Mouse (Mus musculus) MEL (cell line): Measurements from ENCODE around the gene Cspg5.

Experiments used
- BHLHE40 ChIP-seq: IDR thresholded peaks from 2 replicates; pipeline ENCODE4 v1.6.1; 2012; ENCODE audit warnings: low read depth, mild to moderate bottlenecking, inconsistent platforms, low read length, improper control_type of control experiment, borderline replicate concordance
- CTCF ChIP-seq, 3 experiments: IDR thresholded peaks in 2 of 3; conservative IDR thresholded peaks in 1 of 3; 2 replicates each; pipeline ENCODE4 v1.5.1; 2011 to 2012; ENCODE audit warnings: low read length in 3 of 3, low read depth in 2 of 3, mild to moderate bottlenecking in 2 of 3, improper control_type of control experiment in 1 of 3, inconsistent platforms in 1 of 3, mixed read lengths in 1 of 3, moderate library complexity in 1 of 3; ENCODE audit not compliant: control insufficient read depth in 1 of 3, insufficient read depth in 1 of 3, poor library complexity in 1 of 3, severe bottlenecking in 1 of 3
- GATA1 ChIP-seq: IDR thresholded peaks from 2 replicates; pipeline ENCODE4 v1.6.1; 2011; ENCODE audit warnings: low read depth, low read length, improper control_type of control experiment
- MAZ ChIP-seq: IDR thresholded peaks from 2 replicates; pipeline ENCODE4 v1.6.1; 2012; ENCODE audit warnings: low read depth, mild to moderate bottlenecking, inconsistent platforms, low read length, improper control_type of control experiment
- POLR2AphosphoS5 ChIP-seq: IDR thresholded peaks from 2 replicates; pipeline ENCODE4 v1.6.1; 2012; ENCODE audit warnings: low read depth, borderline replicate concordance, mild to moderate bottlenecking, inconsistent platforms, low read length, moderate library complexity, mixed read lengths
- SMC3 ChIP-seq: IDR thresholded peaks from 2 replicates; pipeline ENCODE4 v1.6.1; 2011; ENCODE audit warnings: low read depth, low read length, improper control_type of control experiment

GRCm38 (mm10) chr9:110294786-110295185, 51.2 kb downstream of the Cspg5 start:
- TF ChIP-seq SMC3 (no peak), MAZ (no peak), CTCF (IDR thresholded peaks at IDR 0.05 in 2 of 3, conservative IDR thresholded peaks at IDR 0.05 in 1 of 3; ENCODE audit: control insufficient read depth in 1 of 3, insufficient read depth in 1 of 3, low read depth in 2 of 3, low read length in 3 of 3, poor library complexity in 1 of 3, severe bottlenecking in 1 of 3) (no peak), POLR2AphosphoS5 (no peak), GATA1 (no peak), BHLHE40 (no peak)
